Mouse (Mus musculus) leukemia stem cell, adult 10-12 weeks (primary cell): ENCODE data around the gene Gdpd3. TPM values are rescaled to one million over a fixed set of nuclear protein-coding genes. Genes with fewer than 3 reads are reported as not detected.

Experiments used
- polyA plus RNA-seq: library from polyadenylated mRNA; stranded (reverse); fragments of >175 nt; gene quantifications from 2 replicates; pipeline ENCODE4 v1.2.3, GENCODE M21; 2012; ENCODE audit warnings: low replicate concordance

Gdpd3 gene
- polyA plus RNA-seq: 0.77 and 2.4 TPM in 2 replicates

DNA sequence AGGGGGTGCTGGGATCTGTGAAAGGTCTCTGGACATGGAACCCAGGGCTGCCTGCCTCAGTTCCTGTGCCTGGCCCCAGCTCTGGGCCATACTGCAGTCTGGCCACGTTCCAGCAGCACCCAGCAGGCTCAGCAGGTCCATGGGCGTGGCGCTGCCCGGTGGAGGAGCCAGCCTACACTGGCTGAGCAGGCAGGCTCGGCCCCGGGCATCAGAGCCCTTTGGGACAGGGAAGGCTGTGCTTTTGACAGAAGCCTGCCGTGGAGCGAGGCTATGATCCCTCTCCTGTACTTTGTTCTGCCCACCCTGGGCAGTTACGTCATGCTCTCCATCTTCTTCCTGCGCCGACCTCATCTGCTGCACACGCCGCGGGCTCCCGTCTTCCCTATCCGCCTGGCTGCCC is at the start of gene Gdpd3:
TSS of gene Gdpd3 (plus strand) at position 134 of the 400 bp plus-strand sequence.

DNA sequence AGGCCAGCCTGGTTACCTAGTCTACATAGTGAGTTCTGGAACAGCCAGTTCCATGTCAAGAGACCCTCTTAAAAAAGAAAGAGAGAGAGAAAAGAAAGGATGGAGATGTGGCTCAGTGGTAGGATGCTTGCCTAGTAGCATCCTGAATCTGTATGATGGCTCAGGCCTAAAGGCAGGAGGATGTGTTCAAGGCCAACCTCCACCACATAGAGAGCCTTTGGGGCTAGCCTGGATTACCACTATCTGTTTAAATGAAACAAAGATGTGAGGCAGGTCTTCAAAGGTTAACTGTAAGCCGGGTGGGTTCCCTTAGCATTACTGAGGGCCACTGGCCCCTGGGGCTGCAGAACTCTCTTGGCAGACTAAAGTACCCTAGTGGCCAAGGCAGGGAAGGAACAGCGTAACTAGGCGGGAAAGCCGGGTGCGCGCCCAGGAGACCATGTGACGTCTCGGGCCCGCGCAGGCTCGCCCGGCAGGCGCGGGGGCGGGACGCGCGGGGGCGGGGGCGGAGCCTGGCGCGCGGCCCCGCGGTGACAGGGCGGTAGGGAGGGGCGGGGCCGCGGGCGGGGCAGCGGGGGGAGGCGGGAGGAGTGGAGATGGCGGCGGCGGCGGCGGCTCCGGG is 7.0 kb upstream of the Gdpd3 start, which contains the start of gene Mapk3:
TSS of gene Mapk3 (plus strand) at position 552 of the 622 bp plus-strand sequence.

DNA sequence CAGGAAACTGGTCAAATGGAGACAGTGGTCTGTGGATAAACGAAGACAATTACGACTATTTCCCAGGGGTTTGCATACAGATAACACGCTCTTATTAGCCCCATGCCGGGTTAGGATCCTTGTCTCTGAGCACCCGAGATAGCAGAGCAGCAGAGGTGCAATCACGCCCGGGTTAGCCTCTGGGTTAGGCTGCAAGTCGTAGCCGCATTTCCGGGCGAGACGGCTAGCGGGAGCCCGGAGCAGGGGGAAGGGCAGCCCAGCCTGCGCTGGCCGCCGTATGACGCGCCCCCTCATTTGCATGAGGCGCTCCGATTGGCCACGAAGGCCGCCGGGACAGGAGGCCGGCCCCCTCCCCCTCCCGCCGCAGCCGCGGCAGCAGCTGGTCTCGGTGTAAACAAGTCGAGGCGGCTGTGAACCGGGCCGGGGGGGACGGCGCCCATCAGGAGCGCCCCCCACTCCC is 10.5 kb downstream of the Gdpd3 start, which contains the start of gene Ypel3:
TSS of gene Ypel3 (plus strand) at position 358 of the 460 bp plus-strand sequence.

DNA sequence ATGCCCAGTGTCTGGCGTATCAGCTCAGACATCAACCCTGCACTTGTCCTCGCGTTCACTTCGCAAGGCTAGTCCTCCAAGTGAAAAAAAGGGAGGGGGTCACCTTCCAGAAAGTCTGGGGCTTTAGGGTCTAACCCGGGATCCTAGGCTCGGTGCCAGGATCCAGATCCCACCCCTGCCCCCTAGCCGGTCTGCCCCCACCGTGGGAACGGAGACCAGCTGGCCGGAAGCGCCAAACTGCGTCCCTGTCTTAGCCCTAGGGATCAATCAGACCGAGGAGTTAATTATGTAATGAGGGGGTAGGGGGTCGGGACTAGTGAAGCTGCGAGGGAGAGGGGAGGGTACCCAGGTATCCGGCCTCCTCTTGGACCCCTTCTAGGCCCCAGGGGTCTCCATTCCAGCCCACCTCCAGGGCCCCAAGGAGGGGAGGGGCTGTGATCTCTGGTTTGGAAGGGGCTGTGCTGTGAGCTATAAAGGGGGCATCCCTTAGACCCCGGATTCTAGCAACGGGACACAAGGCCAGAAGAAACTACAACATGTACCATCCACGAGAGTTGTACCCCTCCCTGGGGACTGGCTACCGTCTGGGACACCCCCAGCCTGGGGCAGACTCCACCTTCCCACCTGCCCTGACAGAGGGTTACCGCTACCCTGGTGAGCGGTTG is 15.0 kb downstream of the Gdpd3 start, which contains the start of gene Tbx6:
TSS of gene Tbx6 (plus strand) at position 513 of the 665 bp plus-strand sequence.

DNA sequence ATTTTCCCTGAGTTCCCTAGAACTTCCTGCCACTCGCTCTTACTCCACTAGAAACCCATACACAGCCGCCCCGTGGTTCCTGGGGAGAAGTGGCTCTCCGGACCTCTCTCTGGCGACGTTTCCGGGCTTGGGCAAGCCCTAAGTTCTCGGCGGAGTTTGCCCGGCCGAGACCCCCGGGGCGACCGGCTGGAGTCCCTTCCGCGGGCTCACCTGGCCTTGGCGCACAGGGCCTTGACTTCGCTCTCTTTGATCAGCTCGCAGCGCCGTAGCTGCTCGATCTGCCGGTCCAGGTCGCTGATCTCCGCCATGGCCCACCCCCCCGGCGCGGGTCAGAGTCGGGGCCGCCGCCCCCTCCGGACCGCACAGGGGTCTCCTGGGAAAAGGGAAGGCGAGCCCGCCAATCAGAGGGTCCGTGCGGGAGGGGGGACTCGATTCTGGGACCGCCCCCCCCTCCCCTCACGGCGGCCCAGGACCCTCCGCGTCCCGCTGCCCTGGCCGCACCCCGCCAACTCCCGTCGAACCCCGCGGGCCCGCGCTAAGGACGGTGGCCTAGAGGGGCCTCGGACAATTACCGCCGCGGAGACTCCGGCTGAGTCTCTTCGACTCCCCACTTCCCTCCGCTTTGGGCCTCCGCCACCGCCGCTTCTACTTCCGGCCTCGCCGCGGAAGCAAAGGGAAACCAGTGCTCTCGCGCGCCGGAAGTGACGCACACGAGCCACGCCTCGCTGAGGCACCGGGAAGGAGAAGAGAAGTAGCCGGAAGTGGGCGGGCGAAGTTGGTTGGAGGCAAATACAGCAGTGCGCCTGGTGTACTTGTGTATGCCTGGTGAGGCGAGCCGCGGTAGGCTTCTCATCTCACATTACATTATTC is 26.0 kb downstream of the Gdpd3 start, which contains the start of gene Ppp4c:
TSS of gene Ppp4c (minus strand) at position 646 of the 870 bp plus-strand sequence.

DNA sequence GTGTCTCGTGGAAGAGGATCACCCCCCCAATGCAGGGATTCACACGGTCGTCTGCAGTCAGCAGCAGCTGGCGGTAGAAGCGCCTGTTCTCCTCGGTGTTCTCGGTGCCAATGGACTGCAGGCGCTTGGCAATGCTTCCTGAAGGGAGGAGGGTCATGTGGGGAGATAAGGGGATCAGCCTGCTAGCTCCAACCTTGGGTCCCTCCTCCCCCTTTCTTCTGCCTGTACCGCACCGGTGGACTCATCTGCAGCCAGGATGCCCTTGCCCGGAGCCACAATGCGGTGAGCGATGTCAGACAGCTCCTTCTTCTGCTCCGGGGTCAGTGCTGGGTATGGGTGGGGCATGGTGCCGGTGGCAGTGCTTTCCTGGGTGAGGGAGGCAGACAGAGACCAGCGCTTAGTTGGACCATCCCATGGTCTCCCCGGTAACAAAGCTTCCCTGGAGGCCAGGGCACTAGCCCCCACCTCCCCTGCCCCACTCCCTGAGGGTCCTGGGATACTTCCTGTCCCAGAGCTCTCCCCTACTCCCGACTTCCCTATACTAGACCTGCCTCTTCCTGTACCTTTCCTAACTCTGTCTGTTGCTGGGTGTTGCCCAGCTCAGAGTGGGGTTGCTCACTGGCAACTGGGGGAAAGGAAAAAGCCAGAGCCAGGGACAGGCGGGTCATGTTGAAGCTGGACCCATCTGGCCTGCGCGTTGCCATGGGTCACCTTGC is 31.4 kb downstream of the Gdpd3 start, which contains the start of gene Fam57b:
TSS of gene Fam57b (plus strand) at position 258 of the 716 bp plus-strand sequence.

Other genes with a start within 250 kb of the Gdpd3 start
- gene Eif3c, start 199.9 kb upstream of the Gdpd3 start, polyA plus RNA-seq: 46.8 and 71.7 TPM in 2 replicates
- 13.9 and 17.3 TPM in 2 replicates for gene Apobr, start 181.4 kb upstream of the Gdpd3 start, polyA plus RNA-seq
- 6.0 and 18.7 TPM in 2 replicates for gene Cln3, start 180.5 kb upstream of the Gdpd3 start, polyA plus RNA-seq
- gene Il27, start 171.4 kb upstream of the Gdpd3 start, polyA plus RNA-seq: 0.47 and 2.1 TPM in 2 replicates
- gene Nupr1, start 135.5 kb upstream of the Gdpd3 start, polyA plus RNA-seq: 5.4 and 6.2 TPM in 2 replicates
- 23.6 and 70.5 TPM in 2 replicates for gene Sgf29, start 117.0 kb upstream of the Gdpd3 start, polyA plus RNA-seq
- gene Sult1a1, start 89.9 kb upstream of the Gdpd3 start, polyA plus RNA-seq: 0.32 TPM in 1 of 2 replicates, not detected in the other
- gene Bola2, start 70.9 kb upstream of the Gdpd3 start, polyA plus RNA-seq: 88.6 and 107 TPM in 2 replicates
- 2.9 and 6.9 TPM in 2 replicates for gene Slx1b, start 70.5 kb upstream of the Gdpd3 start, polyA plus RNA-seq
- 287 and 313 TPM in 2 replicates for gene Coro1a, start 58.5 kb upstream of the Gdpd3 start, polyA plus RNA-seq
- 115 and 138 TPM in 2 replicates for gene Mapk3, start 6.7 kb upstream of the Gdpd3 start, polyA plus RNA-seq
- 188 and 399 TPM in 2 replicates for gene Ypel3, start 10.6 kb downstream of the Gdpd3 start, polyA plus RNA-seq
- gene Tbx6, start 15.1 kb downstream of the Gdpd3 start, polyA plus RNA-seq: 8.3 and 13.4 TPM in 2 replicates
- 129 and 143 TPM in 2 replicates for gene Ppp4c, start 26.2 kb downstream of the Gdpd3 start, polyA plus RNA-seq
- 1.5 and 3.9 TPM in 2 replicates for gene Fam57b, start 31.3 kb downstream of the Gdpd3 start, polyA plus RNA-seq
- not detected in 2 replicates for gene 4930451I11Rik, start 65.3 kb downstream of the Gdpd3 start, polyA plus RNA-seq
- not detected in 2 replicates for gene Doc2a, start 81.1 kb downstream of the Gdpd3 start, polyA plus RNA-seq
- gene Hirip3, start 95.6 kb downstream of the Gdpd3 start, polyA plus RNA-seq: 80.7 and 110 TPM in 2 replicates
- 1,584 and 1,973 TPM in 2 replicates for gene Ino80e, start 96.0 kb downstream of the Gdpd3 start, polyA plus RNA-seq
- 249 and 381 TPM in 2 replicates for gene Taok2, start 118.4 kb downstream of the Gdpd3 start, polyA plus RNA-seq
- gene Tmem219, start 156.6 kb downstream of the Gdpd3 start, polyA plus RNA-seq: 61.9 and 90.6 TPM in 2 replicates
- gene Kctd13, start 162.5 kb downstream of the Gdpd3 start, polyA plus RNA-seq: 31.6 and 58.9 TPM in 2 replicates
- not detected in 2 replicates for gene Asphd1, start 183.2 kb downstream of the Gdpd3 start, polyA plus RNA-seq
- gene Sez6l2, start 184.2 kb downstream of the Gdpd3 start, polyA plus RNA-seq: 1.1 and 3.1 TPM in 2 replicates
- 99.0 and 127 TPM in 2 replicates for gene Cdipt, start 209.6 kb downstream of the Gdpd3 start, polyA plus RNA-seq
- 0.24 TPM in 1 of 2 replicates, not detected in the other for gene Cdiptos, start 209.8 kb downstream of the Gdpd3 start, polyA plus RNA-seq
- gene Mvp, start 248.3 kb downstream of the Gdpd3 start, polyA plus RNA-seq: 12.2 and 16.3 TPM in 2 replicates